Mouse (Mus musculus) kidney, adult 8-10 months (tissue): ENCODE measurements around the gene Nr2e1.

ENCODE experiments used
- DNase-seq, 2 experiments: peaks; one replicate each; pipeline ENCODE4 v3.0.0; 2022

Gene Nr2e1

GRCm38 (mm10) chr10:42545707-42546503, 37.5 kb downstream of the Nr2e1 start:
- DNase-seq, result no peak

DNA sequence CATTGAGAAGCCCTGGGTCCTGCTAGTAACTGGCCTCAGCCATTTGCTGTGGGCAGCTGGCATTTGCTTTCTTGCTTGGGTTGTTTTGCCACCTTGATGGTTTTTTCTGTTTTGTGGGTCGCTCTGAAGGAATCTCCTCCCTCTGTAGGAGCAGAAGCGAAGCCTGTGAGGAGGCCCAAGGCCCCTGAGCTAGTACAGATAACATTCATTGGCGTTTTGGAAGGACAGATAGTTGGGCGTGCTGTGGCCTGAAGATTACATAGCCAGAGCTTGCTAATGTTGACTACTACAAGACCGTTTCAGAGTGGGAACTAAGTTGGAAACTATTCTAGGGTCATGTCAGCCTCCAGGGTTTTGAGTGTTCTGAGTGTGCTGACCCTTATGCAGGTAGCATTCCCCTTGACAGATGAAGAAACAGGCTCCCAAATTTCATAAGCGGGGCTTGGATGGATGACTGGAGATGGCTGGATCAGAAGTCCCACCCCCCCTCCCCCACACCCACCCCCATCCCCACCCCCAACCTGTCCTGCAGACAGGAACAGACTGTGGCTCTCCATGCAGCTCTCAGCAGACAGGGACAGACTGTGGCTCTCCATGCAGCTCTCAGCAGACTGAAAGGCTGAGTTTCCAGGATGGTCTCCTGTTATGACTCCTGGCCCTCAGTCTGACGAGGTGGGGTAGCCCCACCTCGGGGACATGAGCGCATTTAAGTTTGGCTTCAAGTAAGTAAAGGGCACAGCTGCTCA, 45.7 kb downstream of the Nr2e1 start:
- DNase-seq, result no peak

GRCm38 (mm10) chr10:42533836-42534453, 49.5 kb downstream of the Nr2e1 start:
- DNase-seq, result no peak

- no peak for DNase-seq
Observed at GRCm38 (mm10) chr10:42525682-42526081, 57.8 kb downstream of the Nr2e1 start.

DNA sequence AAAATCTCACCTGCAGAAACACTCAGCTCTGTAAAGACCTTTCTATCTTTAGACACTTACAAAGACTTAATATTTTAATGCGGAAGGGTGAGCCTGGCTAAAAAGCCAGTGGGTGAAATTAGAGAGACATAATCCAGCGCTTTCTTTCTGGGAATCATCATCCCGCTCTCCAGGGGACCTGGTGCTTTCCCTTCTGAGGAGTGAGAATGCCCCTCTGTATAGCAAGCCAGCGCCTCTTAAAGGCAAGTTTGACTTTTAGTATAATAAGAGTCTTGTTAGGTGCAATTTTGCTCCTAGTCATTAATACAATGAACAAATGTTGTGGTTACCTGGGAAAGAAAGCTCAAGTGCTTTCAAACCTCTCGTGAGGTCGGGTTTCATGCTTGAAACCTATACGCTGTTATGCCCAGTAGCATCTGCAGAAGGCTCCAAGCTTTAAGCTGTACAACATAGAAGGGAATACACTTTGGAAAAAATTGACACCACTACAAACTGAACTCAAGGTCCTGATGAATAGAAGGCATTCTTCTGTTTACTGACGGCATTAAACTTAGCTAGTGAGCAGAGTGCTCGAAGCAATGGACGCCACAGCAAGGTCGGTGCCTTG, 59.8 kb downstream of the Nr2e1 start:
- no peak for DNase-seq

DNA sequence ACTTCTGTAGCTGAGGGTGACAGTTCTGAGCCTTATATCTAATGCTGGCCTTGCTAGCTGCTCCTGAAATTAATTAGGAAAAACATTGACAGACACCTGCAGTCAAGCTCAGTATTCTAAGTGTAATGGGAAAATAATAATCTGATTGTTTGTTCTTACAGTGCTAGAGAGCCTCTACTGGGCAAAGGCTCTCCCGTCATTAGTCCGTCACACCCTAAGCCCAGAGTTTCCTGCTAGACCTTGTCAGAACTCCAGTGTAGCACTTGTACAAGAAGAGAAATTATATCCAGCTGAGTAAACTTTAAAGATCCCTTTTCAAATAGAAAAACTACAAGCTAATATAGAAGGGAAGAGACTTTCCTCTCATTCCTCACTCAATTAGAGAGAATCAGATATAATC, 60.5 kb downstream of the Nr2e1 start:
- DNase-seq, result no peak

DNA sequence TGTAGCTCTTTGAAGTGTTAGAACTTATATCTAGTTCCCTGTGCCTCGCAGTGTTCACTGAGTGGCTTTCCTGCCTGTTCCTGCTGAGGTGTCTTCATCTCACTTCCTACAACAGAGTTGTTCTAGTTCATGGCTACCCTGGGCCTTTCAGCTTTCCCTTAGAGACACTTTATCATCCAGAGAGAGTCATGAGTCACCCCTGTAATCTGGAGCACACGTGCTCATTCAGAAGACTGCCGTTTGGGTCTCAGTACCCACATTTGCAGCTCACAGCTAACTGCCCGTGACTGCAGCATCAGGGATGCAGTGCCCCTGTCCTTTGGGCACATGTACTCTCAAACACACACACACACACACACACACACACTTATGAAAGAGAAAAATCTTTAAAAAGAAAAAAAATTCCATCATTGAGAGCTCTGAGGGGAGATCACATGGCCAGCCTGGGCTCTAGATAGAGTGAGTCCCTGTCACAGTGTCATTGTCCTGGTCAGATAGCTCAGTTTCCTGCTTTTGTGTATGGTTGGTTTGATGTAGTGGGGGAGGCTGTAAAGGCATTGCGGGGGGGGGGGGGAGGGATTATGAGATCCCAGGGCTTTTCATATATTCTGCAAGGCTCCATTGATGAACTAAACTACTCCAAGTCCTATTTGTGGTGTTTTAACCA, 62.0 kb downstream of the Nr2e1 start:
- DNase-seq, result no peak

- DNase-seq, result no peak
Observed at GRCm38 (mm10) chr10:42518363-42518762, 65.1 kb downstream of the Nr2e1 start.

DNA sequence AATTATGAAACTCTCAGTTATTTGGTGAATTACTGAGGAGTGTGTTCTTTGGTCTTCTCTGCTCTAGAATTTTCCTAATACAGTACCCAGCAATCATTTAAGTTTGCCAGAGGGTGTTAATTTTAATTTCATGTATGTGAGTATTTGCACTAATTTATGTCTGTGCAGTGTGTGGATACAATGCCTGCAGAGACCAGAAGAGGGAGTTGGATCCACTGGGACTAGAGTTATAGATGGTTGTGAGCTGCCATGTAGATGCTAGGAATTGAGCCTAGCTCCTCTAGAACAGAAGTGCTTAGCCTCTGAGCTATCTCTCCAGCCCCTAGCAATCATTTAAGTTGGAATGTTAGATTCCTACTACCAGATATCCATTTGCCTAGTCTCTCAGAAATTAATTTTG, 69.3 kb downstream of the Nr2e1 start:
- no peak for DNase-seq
